Mouse (Mus musculus) neural tube, embryonic 13.5 days (tissue): ENCODE measurements around the gene Msh3. TPM values are rescaled to one million over a fixed set of nuclear protein-coding genes. Genes with fewer than 3 reads are reported as not detected.

ENCODE experiments used
- ATAC-seq: fragments of 200-750 bp; cut with Nextera tagmentation; 2 replicates; pipeline ENCODE4 v1.8.0; 2017; ENCODE audit warnings: low read depth, mild to moderate bottlenecking, moderate TSS enrichment, moderate library complexity
- H3K27ac ChIP-seq: fragments of 300-500 bp; sonication (generic); replicated peaks from 2 replicates; pipeline ENCODE4 v1.5.1; 2015; ENCODE audit warnings: moderate library complexity, mild to moderate bottlenecking, inconsistent platforms
- H3K27me3 ChIP-seq: fragments of 300-500 bp; sonication (generic); 2 replicates; pipeline ENCODE4 v1.6.1; 2015; ENCODE audit warnings: mild to moderate bottlenecking, inconsistent platforms
- H3K36me3 ChIP-seq: fragments of 300-500 bp; sonication (generic); 2 replicates; pipeline ENCODE4 v1.6.1; 2015; ENCODE audit warnings: mild to moderate bottlenecking, inconsistent platforms
- H3K4me1 ChIP-seq: fragments of 300-500 bp; sonication (generic); replicated peaks from 2 replicates; pipeline ENCODE4 v1.6.1; 2015; ENCODE audit warnings: inconsistent platforms
- H3K4me2 ChIP-seq: fragments of 300-500 bp; sonication (generic); 2 replicates; pipeline ENCODE4 v1.6.1; 2015; ENCODE audit warnings: inconsistent platforms, mild to moderate bottlenecking, moderate library complexity
- H3K4me3 ChIP-seq: fragments of 300-500 bp; sonication (generic); 2 replicates; pipeline ENCODE4 v1.5.1; 2015; ENCODE audit warnings: mild to moderate bottlenecking, inconsistent platforms
- H3K9ac ChIP-seq: fragments of 300-500 bp; sonication (generic); 2 replicates; pipeline ENCODE4 v1.6.1; 2015; ENCODE audit warnings: moderate library complexity, mild to moderate bottlenecking, inconsistent platforms
- H3K9me3 ChIP-seq: fragments of 300-500 bp; sonication (generic); 2 replicates; pipeline ENCODE4 v1.6.1; 2016; ENCODE audit warnings: inconsistent platforms
- WGBS: fragments of 180-500 bp; shearing (Covaris S2); methylation state at CpG from one replicate; pipeline ENCODE4 v1.1.7; 2015; 5-methylcytosine and 5-hydroxymethylcytosine counted together
- polyA plus RNA-seq: library from polyadenylated mRNA; unstranded; fragments of >200 nt; fragmentation: Nextera tagmentation; extraction: Ambion mirVana; gene quantifications from 2 replicates; pipeline ENCODE4 v1.2.1, GENCODE M21; 2015

The Msh3 gene
- polyA plus RNA-seq, 1 experiment from 2014 or later: 23.1 TPM

DNA sequence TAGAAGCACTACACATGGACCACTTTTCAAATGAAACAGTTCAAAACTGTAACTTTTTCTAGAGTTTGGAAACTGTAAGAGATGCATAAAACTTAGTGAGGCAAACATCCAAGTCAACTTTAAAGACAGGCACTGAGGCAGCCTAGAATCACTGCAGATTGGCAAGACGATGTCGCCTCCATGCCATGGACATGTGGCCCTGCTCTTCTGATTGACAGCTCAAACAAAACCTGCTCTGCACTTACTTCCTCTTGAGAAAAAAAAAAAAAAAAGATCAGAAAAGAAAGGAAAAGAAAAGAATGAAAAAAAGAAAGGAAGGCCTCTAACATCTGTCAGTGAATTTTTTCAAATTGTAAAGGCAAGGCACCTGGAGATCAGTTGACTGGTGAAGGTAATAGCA lies 77.8 kb downstream of the Msh3 start:
- Histone ChIP-seq H3K36me3 (0 out of 2 replicates have a peak, but pooled peaks cover 5% of the 10 kb centered on the region), H3K4me1 (no peaks in the 10 kb centered on the region; the same call in 1 of the 2 replicates), H3K4me2 (no peak overlapping the region), H3K4me3 (no peak overlapping the region), H3K9me3 (no peaks in the 10 kb centered on the region), H3K27me3 (no peaks in the 10 kb centered on the region), H3K27ac (no peak overlapping the region), H3K9ac (no peak overlapping the region)
- WGBS: 92% methylated on average over 2 of the region's 2 CpGs
- no peak for ATAC-seq

DNA sequence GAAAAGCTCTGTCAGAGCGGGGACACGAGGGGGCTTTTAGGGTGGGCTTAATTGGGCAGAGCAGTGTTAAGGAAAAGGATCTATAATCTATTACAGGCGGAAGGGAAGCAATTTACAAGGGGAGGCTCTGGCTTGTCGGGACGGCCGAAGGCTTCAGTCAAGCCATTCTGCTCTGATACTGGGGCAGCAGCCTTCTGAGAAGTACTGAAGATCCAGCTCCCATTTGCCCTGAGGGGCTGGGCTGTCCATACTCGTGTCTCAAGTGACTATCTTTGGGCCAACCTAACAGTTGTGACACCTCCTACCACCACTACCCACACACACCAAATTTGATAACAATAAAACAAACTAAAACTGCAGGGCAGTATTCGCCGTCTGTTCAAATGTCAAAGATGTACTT lies 79.5 kb downstream of the Msh3 start:
- ATAC-seq: no peak
- no peaks in the 10 kb centered on the region for H3K27me3 ChIP-seq
- 89% methylated on average over 9 of the region's 9 CpGs for WGBS
- no peaks in the 10 kb centered on the region; the same call in 1 of the 2 replicates for H3K4me1 ChIP-seq
- H3K4me2 ChIP-seq: no peak overlapping the region
- no peak overlapping the region for H3K4me3 ChIP-seq
- no peak overlapping the region for H3K27ac ChIP-seq
- no peaks in the 10 kb centered on the region for H3K36me3 ChIP-seq
- H3K9me3 ChIP-seq: no peaks in the 10 kb centered on the region
- H3K9ac ChIP-seq: no peak overlapping the region

DNA sequence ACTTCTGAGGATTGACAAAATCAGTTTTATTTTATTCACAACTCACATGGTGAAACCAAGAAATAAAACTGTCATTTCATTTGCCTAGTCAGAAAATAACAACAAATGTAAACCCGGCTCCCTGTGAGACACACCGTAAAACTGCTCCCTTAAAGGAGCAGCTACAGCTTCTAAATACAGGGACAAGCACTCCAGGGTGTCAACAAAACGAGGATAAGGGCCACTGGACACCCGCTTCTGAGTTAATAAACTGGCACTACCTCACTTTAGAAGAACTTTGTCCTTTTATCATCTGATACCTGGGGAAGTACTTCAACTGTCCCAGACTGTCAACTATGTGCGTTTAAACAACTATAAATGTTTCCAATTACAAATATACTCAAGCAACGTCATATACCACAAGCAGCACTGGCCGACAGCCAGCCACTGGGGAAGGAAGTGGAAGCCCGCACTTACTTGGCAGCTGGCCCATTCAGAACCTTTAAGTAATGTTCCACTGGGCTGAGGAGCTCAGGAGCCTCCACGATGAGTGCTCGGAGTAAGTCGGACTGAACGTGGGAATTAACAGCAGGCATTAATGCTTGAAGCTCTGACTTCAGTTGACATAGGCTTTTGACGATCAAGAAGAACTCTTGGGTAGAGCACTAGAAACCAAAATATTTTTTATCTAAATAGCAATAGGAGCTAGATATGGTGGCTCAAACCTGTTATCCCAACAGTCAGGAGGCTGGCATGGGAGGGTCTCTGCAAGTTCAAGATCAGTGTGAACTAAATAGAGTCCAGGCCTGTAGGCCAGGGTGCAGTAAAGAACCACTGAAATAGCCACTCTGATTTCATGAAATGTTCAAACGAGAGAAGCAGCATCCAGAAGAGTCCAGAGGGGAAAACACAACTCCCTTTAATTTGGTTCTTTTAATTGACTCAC lies 80.3 kb downstream of the Msh3 start:
- no peaks in the 10 kb centered on the region for H3K27me3 ChIP-seq
- H3K4me3 ChIP-seq: no peak overlapping the region
- no peak overlapping the region for H3K27ac ChIP-seq
- H3K9me3 ChIP-seq: no peaks in the 10 kb centered on the region
- H3K9ac ChIP-seq: no peak overlapping the region
- H3K4me2 ChIP-seq: no peak overlapping the region
- H3K4me1 ChIP-seq: no peaks in the 10 kb centered on the region; the same call in 1 of the 2 replicates
- H3K36me3 ChIP-seq: no peaks in the 10 kb centered on the region
- ATAC-seq: no peak
- 73% methylated on average over 14 of the region's 14 CpGs for WGBS

DNA sequence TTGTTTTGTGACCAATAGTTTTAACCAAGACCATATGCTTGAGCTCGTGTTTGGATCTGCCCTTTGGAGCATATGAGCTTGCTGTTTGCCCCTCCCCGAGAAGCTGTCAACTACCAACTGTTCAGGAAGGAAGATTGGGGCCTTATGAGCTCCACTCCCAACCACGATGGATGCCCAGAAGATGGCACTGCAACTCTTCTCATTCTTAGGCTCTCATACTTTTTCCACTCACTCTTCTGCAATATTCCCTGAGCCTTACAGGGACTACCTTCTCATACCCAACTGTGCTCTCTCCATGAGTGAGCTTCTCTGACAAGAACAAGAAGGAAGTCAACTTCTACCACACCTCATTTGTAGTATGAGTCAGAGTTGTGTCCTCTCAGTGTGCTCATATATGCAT lies 87.7 kb downstream of the Msh3 start:
- Histone ChIP-seq H3K9me3 (no peaks in the 10 kb centered on the region), H3K36me3 (peaks cover 15% of the 10 kb centered on the region; the same call in 1 of the 2 replicates), H3K9ac (no peak overlapping the region), H3K4me2 (no peak overlapping the region), H3K27me3 (no peaks in the 10 kb centered on the region), H3K4me3 (no peak overlapping the region), H3K27ac (no peak overlapping the region), H3K4me1 (no peaks in the 10 kb centered on the region)
- no peak for ATAC-seq
- 86% methylated on average over 3 of the region's 3 CpGs for WGBS

DNA sequence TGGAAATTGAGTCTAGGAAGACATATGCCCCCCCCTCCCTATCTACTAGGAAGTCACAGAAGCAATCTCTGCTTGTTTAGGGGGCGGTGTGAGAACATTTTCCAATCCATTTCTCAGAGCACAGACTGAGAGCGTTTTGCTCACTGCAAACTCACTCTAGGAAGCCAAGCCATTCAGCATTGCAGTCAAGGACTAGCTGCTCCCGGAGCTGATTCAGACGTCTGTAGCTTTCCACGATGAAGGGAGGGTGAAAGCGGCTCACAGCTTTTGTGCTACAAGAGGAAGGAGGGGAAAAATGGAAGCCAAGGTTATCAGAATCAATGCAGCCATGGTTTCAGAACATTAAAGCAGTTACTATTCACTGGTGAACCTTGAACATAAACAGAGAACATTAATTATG lies 91.2 kb downstream of the Msh3 start:
- Histone ChIP-seq H3K27me3 (no peaks in the 10 kb centered on the region), H3K9ac (no peak overlapping the region), H3K9me3 (no peaks in the 10 kb centered on the region), H3K27ac (no peak overlapping the region), H3K4me2 (no peak overlapping the region), H3K4me1 (no peaks in the 10 kb centered on the region), H3K36me3 (peaks cover 22% of the 10 kb centered on the region; the same call in 1 of the 2 replicates), H3K4me3 (no peak overlapping the region)
- WGBS: 87% methylated on average over 6 of the region's 6 CpGs
- no peak for ATAC-seq

DNA sequence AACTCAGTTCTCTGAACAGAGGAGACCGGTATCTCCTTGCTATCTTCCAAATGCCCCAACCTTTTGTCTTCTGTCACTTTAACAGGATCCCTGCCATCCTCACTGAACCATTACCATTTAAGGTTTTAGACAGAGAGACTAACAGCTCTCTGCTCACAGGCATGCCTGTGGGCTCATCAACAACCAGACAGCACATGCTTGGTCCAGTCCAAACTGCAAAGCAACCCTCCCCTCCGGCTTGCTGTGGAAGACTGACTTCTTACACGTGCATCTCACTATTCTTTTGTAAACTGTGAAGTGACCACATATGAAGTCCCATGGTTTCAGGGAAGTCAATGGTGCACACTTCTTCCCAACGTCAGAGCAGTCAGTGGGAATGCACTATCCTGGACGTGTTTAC lies 93.5 kb downstream of the Msh3 start:
- Histone ChIP-seq H3K36me3 (peaks cover 19% of the 10 kb centered on the region; the same call in 1 of the 2 replicates), H3K27me3 (no peaks in the 10 kb centered on the region), H3K4me3 (no peak overlapping the region), H3K27ac (no peak overlapping the region), H3K4me1 (no peaks in the 10 kb centered on the region), H3K9me3 (no peaks in the 10 kb centered on the region), H3K4me2 (no peak overlapping the region), H3K9ac (no peak overlapping the region)
- ATAC-seq: no peak
- WGBS: 87% methylated on average over 5 of the region's 5 CpGs

DNA sequence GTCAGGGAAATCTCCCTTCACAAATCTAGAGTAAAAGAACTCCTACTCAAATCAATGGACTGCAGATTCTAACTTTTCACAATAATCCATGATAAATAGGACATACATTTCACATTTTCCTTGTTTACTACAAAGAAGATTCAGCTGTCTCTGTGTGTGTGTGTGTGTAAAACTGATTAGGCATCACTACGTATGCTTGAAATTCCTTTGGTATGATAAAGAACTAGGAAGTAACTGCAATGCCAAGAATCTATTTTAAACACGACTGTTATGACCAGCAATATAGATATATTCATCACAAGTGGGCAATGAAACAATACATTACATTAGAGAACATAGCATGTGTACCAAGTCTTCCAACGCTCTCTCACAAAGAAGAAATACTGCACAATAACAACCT lies 99.3 kb downstream of the Msh3 start:
- Histone ChIP-seq H3K4me2 (no peak overlapping the region), H3K27me3 (no peaks in the 10 kb centered on the region), H3K9ac (no peak overlapping the region), H3K27ac (no peak overlapping the region), H3K4me3 (no peak overlapping the region), H3K9me3 (no peaks in the 10 kb centered on the region), H3K36me3 (peaks cover 5% of the 10 kb centered on the region; the same call in 1 of the 2 replicates), H3K4me1 (no peaks in the 10 kb centered on the region)
- no peak for ATAC-seq
- WGBS: 89% methylated on average over 3 of the region's 3 CpGs

DNA sequence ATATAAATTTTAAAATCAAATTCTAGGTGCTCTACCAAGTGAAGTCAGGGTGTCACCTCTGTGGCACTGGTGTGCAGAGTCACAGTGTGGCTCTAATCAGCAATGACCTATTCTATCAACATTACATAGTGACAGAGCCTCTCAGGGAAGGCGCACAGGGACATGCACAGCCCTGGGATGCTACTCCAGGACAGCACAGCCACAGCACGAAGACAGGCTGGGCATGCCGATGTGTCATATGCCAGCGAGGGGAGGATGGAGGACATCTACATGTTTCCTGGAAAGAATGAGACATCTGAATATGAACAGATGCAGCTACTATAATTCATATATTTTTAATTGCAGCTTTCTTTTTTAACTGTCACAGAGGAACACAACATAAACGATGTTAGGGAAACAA lies 101.0 kb downstream of the Msh3 start:
- WGBS: 94% methylated on average over 5 of the region's 5 CpGs
- Histone ChIP-seq H3K4me1 (no peaks in the 10 kb centered on the region), H3K9ac (no peak overlapping the region), H3K9me3 (no peaks in the 10 kb centered on the region), H3K27me3 (no peaks in the 10 kb centered on the region), H3K27ac (no peak overlapping the region), H3K4me2 (no peak overlapping the region), H3K4me3 (no peak overlapping the region), H3K36me3 (peaks cover 10% of the 10 kb centered on the region)
- no peak for ATAC-seq

DNA sequence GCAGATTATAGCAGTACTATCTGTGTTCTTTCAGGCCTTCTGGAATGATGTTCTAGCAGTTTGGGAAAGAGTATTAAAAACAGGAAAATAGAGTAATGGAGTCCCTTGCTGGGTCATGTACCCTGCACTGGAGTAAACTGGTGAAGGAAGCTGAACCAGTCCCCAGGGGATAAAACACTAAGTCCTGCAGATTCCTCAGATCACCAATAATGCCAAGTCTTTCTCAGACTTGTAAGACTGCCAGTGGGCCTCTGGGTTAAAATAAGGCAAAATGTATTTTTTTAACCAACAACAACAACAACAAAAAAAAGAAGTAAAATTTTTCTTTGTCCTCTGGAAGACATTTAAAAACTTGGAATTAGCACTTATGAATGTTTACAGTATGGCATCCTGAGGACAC lies 102.5 kb downstream of the Msh3 start:
- ATAC-seq: no peak
- H3K9ac ChIP-seq: no peak overlapping the region
- H3K27me3 ChIP-seq: no peaks in the 10 kb centered on the region
- H3K4me3 ChIP-seq: no peak overlapping the region
- no peaks in the 10 kb centered on the region for H3K9me3 ChIP-seq
- H3K4me1 ChIP-seq: no peaks in the 10 kb centered on the region
- no peak overlapping the region for H3K4me2 ChIP-seq
- H3K36me3 ChIP-seq: peaks cover 13% of the 10 kb centered on the region
- H3K27ac ChIP-seq: no peak overlapping the region

DNA sequence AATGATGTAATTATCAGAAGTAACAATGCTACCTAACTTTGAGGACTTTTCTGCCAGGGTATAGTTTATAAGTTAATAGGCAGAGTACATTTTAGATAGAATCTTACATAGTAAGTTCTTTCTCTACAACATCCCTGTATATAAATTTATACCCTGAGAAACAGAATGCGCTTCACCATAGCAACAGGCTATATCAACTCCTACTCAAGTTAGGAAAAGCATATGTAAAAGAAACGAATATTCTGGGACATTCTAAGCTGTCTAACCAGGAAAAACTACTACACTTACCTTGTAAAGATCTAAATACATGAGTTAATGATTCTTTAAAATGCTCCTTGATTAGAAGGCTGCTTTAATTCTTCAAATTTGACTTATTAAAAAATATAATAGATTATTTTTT lies 107.2 kb downstream of the Msh3 start:
- Histone ChIP-seq H3K27ac (no peak overlapping the region), H3K4me1 (no peaks in the 10 kb centered on the region), H3K4me2 (no peak overlapping the region), H3K36me3 (peaks cover 15% of the 10 kb centered on the region), H3K9me3 (no peaks in the 10 kb centered on the region), H3K27me3 (no peaks in the 10 kb centered on the region), H3K9ac (no peak overlapping the region), H3K4me3 (no peak overlapping the region)
- WGBS: 92% methylated on average over 2 of the region's 2 CpGs
- ATAC-seq: no peak

DNA sequence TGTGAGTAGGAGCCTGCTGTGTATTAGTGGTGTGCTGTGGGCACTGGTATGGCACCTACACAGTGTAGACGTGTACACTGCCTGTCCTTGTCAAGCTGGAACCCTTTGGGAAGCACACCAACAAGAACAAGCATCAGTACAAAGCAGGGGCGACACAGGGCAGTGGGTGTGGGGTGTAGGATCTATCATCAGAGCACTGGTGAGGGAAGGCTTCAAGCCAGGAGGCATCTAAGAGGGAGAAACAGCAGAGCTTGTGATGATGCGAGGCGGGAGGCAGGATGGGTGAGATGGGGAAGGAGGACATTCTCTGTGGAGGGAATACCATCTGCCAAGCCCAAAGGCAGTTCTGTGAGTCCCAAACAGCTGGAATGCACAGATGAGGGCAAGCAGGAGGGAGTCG lies 107.8 kb downstream of the Msh3 start:
- Histone ChIP-seq H3K27ac (no peak overlapping the region), H3K27me3 (no peaks in the 10 kb centered on the region), H3K9ac (no peak overlapping the region), H3K4me2 (no peak overlapping the region), H3K9me3 (no peaks in the 10 kb centered on the region), H3K4me3 (no peak overlapping the region), H3K4me1 (no peaks in the 10 kb centered on the region), H3K36me3 (peaks cover 15% of the 10 kb centered on the region)
- ATAC-seq: no peak
- WGBS: 89% methylated on average over 5 of the region's 5 CpGs

DNA sequence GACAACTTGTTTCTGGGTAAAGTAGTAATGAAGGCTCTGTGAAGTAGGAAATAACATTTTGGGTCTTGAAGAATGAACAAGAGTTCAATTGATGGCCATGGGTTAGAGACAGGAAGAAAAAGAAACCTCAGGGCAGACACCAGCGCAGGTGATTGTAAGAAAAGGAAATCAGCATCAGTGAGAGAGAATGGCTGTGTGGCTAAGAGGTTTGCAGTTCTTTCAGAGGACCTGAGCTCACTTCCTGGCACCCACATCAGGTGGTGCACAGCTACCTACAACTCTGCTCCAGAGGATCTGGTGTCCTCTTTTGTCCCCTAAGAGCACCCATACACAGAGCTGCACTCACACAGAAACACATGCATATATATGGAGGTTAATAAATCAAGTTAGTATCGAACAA lies 110.1 kb downstream of the Msh3 start:
- H3K36me3 ChIP-seq: peaks cover 11% of the 10 kb centered on the region
- no peaks in the 10 kb centered on the region for H3K9me3 ChIP-seq
- H3K27me3 ChIP-seq: no peaks in the 10 kb centered on the region
- H3K9ac ChIP-seq: no peak overlapping the region
- no peak overlapping the region for H3K27ac ChIP-seq
- no peaks in the 10 kb centered on the region for H3K4me1 ChIP-seq
- ATAC-seq: no peak
- WGBS: 90% methylated on average over 2 of the region's 2 CpGs
- H3K4me3 ChIP-seq: no peak overlapping the region
- no peak overlapping the region for H3K4me2 ChIP-seq

DNA sequence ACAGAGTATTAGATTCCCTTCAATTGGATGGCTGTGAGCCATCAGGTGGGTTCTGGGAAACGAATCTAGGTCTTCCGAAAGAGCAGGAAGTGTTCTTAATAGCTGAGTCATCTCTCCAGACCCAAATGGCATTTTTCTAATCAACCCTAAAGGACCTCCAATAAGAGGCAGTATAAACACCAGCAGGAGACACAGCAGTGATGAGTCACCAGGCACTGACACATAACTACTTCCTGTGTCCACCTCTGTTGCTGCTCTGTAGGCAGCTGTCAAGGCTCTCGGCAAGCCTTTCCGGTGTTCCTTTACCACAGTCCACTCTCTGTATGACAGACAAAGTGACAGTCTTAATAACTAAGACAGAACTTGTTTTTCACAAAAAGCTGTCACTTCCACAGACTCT lies 113.4 kb downstream of the Msh3 start:
- 76% methylated on average over 4 of the region's 4 CpGs for WGBS
- no peak for ATAC-seq
- Histone ChIP-seq H3K27ac (no peak overlapping the region), H3K36me3 (peaks cover 14% of the 10 kb centered on the region; the same call in 1 of the 2 replicates), H3K4me2 (no peak overlapping the region), H3K27me3 (no peaks in the 10 kb centered on the region), H3K4me1 (no peaks in the 10 kb centered on the region), H3K4me3 (no peak overlapping the region), H3K9ac (no peak overlapping the region), H3K9me3 (no peaks in the 10 kb centered on the region)
